Mouse (Mus musculus) stomach, embryonic 14.5 days (tissue): ENCODE results near the gene Gtf2f1. TPM values are rescaled to one million over a fixed set of nuclear protein-coding genes. Genes with fewer than 3 reads are reported as not detected.

Experiments used
- ATAC-seq: fragments of 200-750 bp; cut with Nextera tagmentation; 2 replicates; pipeline ENCODE4 v1.8.0; 2017; ENCODE audit warnings: low read depth, moderate TSS enrichment; ENCODE audit not compliant: insufficient number of reproducible peaks, insufficient read depth, low FRiP score
- H3K27ac ChIP-seq: fragments of 300-500 bp; sonication (generic); 2 replicates; pipeline ENCODE4 v1.5.1; 2014; ENCODE audit warnings: mild to moderate bottlenecking, low read length, moderate library complexity, mixed read lengths
- H3K27me3 ChIP-seq: fragments of 300-500 bp; sonication (generic); 2 replicates; pipeline ENCODE4 v1.6.1; 2014; ENCODE audit warnings: low read length, control low read depth, mixed read lengths; ENCODE audit not compliant: control insufficient read depth, insufficient read depth
- H3K36me3 ChIP-seq: fragments of 300-500 bp; sonication (generic); 2 replicates; pipeline ENCODE4 v1.6.1; 2014; ENCODE audit warnings: mild to moderate bottlenecking, control low read depth, low read length, moderate library complexity, mixed read lengths; ENCODE audit not compliant: control insufficient read depth, insufficient read depth
- H3K4me1 ChIP-seq: fragments of 300-500 bp; sonication (generic); 2 replicates; pipeline ENCODE4 v1.6.1; 2014; ENCODE audit warnings: low read length, control low read depth, mixed read lengths; ENCODE audit not compliant: control insufficient read depth, insufficient read depth
- H3K4me2 ChIP-seq: fragments of 300-500 bp; sonication (generic); replicated peaks from 2 replicates; pipeline ENCODE4 v1.6.1; 2014; ENCODE audit warnings: low read depth, low read length, control low read depth
- H3K4me3 ChIP-seq: fragments of 300-500 bp; sonication (generic); 2 replicates; pipeline ENCODE4 v1.5.1; 2014; ENCODE audit warnings: low read depth, low read length, control low read depth
- H3K9ac ChIP-seq: fragments of 300-500 bp; sonication (generic); replicated peaks from 2 replicates; pipeline ENCODE4 v1.6.1; 2014; ENCODE audit warnings: low read depth, mild to moderate bottlenecking, control low read depth, low read length, moderate library complexity, mixed read lengths
- H3K9me3 ChIP-seq: fragments of 300-500 bp; sonication (generic); 2 replicates; pipeline ENCODE4 v1.6.1; 2016; ENCODE audit warnings: low read depth, low read length, control low read depth; ENCODE audit not compliant: control insufficient read depth
- WGBS: fragments of 180-500 bp; shearing (Covaris S2); extraction: QIAGEN DNeasy Blood & Tissue Kit; methylation state at CpG from one replicate; pipeline ENCODE4 v1.1.7; 2014; 5-methylcytosine and 5-hydroxymethylcytosine counted together
- polyA plus RNA-seq: library from polyadenylated mRNA; unstranded; fragments of >200 nt; fragmentation: Nextera tagmentation; extraction: Ambion mirVana; gene quantifications from 2 replicates; pipeline ENCODE4 v1.2.1, GENCODE M21; 2014

Gene Gtf2f1
- polyA plus RNA-seq, 1 experiment from 2014 or later: 59.8 TPM

- H3K9me3 ChIP-seq: no peaks in the 10 kb centered on the region
- ATAC-seq: no peak
- H3K36me3 ChIP-seq: no peaks in the 10 kb centered on the region
- no peak overlapping the region for H3K4me2 ChIP-seq
- no peaks in the 10 kb centered on the region for H3K4me1 ChIP-seq
- H3K4me3 ChIP-seq: no peak overlapping the region
- H3K27me3 ChIP-seq: no peaks in the 10 kb centered on the region
- no peak overlapping the region for H3K9ac ChIP-seq
- no peak overlapping the region for H3K27ac ChIP-seq
- WGBS: 69% methylated on average over 3 of the region's 3 CpGs
Observed at GRCm38 (mm10) chr17:56975391-56975790, 35.7 kb downstream of the Gtf2f1 start.

- Histone ChIP-seq H3K27me3 (no peaks in the 10 kb centered on the region), H3K27ac (no peak overlapping the region), H3K9ac (no peak overlapping the region), H3K4me1 (no peaks in the 10 kb centered on the region), H3K9me3 (no peaks in the 10 kb centered on the region), H3K36me3 (no peaks in the 10 kb centered on the region), H3K4me2 (no peak overlapping the region), H3K4me3 (no peak overlapping the region)
- no peak for ATAC-seq
- WGBS: 73% methylated on average over 5 of the region's 5 CpGs
Observed at GRCm38 (mm10) chr17:56974708-56975240, 36.3 kb downstream of the Gtf2f1 start.

- Histone ChIP-seq H3K4me2 (no peak overlapping the region), H3K27ac (no peak overlapping the region), H3K27me3 (no peaks in the 10 kb centered on the region), H3K9me3 (no peaks in the 10 kb centered on the region), H3K36me3 (no peaks in the 10 kb centered on the region), H3K4me3 (no peak overlapping the region), H3K9ac (no peak overlapping the region), H3K4me1 (no peaks in the 10 kb centered on the region)
- 64% methylated on average over 13 of the region's 14 CpGs for WGBS
- no peak for ATAC-seq
Observed at GRCm38 (mm10) chr17:56973956-56974707, 37.0 kb downstream of the Gtf2f1 start.

- Histone ChIP-seq H3K4me2 (no peak overlapping the region), H3K4me3 (no peak overlapping the region), H3K9ac (no peak overlapping the region), H3K27me3 (no peaks in the 10 kb centered on the region), H3K9me3 (no peaks in the 10 kb centered on the region), H3K27ac (no peak overlapping the region), H3K36me3 (no peaks in the 10 kb centered on the region), H3K4me1 (no peaks in the 10 kb centered on the region)
- WGBS: 73% methylated on average over 5 of the region's 5 CpGs
- no peak for ATAC-seq
Observed at GRCm38 (mm10) chr17:56970081-56970480, 41.0 kb downstream of the Gtf2f1 start.

- ATAC-seq: no peak
- no peak overlapping the region for H3K4me3 ChIP-seq
- H3K27me3 ChIP-seq: no peaks in the 10 kb centered on the region
- no peak overlapping the region for H3K27ac ChIP-seq
- H3K4me1 ChIP-seq: no peaks in the 10 kb centered on the region
- no peak overlapping the region for H3K4me2 ChIP-seq
- H3K9me3 ChIP-seq: no peaks in the 10 kb centered on the region
- no peak overlapping the region for H3K9ac ChIP-seq
- WGBS: 58% methylated on average over 3 of the region's 3 CpGs
- H3K36me3 ChIP-seq: no peaks in the 10 kb centered on the region
Observed at GRCm38 (mm10) chr17:56969321-56969720, 41.8 kb downstream of the Gtf2f1 start.

GRCm38 (mm10) chr17:56963646-56964045 lies 47.4 kb downstream of the Gtf2f1 start:
- Histone ChIP-seq H3K4me3 (no peak overlapping the region), H3K27me3 (no peaks in the 10 kb centered on the region), H3K9me3 (no peaks in the 10 kb centered on the region), H3K36me3 (no peaks in the 10 kb centered on the region), H3K4me2 (no peak overlapping the region), H3K4me1 (no peaks in the 10 kb centered on the region), H3K27ac (no peak overlapping the region), H3K9ac (no peak overlapping the region)
- no peak for ATAC-seq
- 70% methylated on average over 6 of the region's 6 CpGs for WGBS

GRCm38 (mm10) chr17:56962642-56963405 lies 48.3 kb downstream of the Gtf2f1 start:
- Histone ChIP-seq H3K36me3 (no peaks in the 10 kb centered on the region), H3K4me3 (no peak overlapping the region), H3K9ac (no peak overlapping the region), H3K4me1 (no peaks in the 10 kb centered on the region), H3K9me3 (no peaks in the 10 kb centered on the region), H3K27me3 (no peaks in the 10 kb centered on the region), H3K4me2 (no peak overlapping the region), H3K27ac (no peak overlapping the region)
- WGBS: 71% methylated on average over 5 of the region's 5 CpGs
- no peak for ATAC-seq

GRCm38 (mm10) chr17:56961880-56962279 lies 49.2 kb downstream of the Gtf2f1 start:
- Histone ChIP-seq H3K36me3 (no peaks in the 10 kb centered on the region), H3K4me2 (no peak overlapping the region), H3K9me3 (no peaks in the 10 kb centered on the region), H3K9ac (no peak overlapping the region), H3K27ac (no peak overlapping the region), H3K4me1 (no peaks in the 10 kb centered on the region), H3K27me3 (no peaks in the 10 kb centered on the region), H3K4me3 (no peak overlapping the region)
- 90% methylated on average over 4 of the region's 4 CpGs for WGBS
- no peak for ATAC-seq
